Mouse (Mus musculus) midbrain, embryonic 14.5 days (tissue): ENCODE results near the gene Gfra4. TPM values are rescaled to one million over a fixed set of nuclear protein-coding genes. Genes with fewer than 3 reads are reported as not detected.

ENCODE experiments used
- microRNA-seq: library from miRNA; unstranded; fragments of <30 nt; microRNA quantifications from one replicate; pipeline ENCODE4, GENCODE M21; 2016
- polyA plus RNA-seq: library from polyadenylated mRNA; unstranded; fragments of >200 nt; fragmentation: Nextera tagmentation; extraction: Ambion mirVana; gene quantifications from 2 replicates; pipeline ENCODE4 v1.2.1, GENCODE M21; 2014

The Gfra4 gene
- polyA plus RNA-seq, 1 experiment from 2014 or later: 37.8 TPM

Small RNA genes lying within 50 kb of the gene (microRNA-seq; reads per million reads assigned to microRNA genes)
- not detected for gene Mir6973b

Other genes starting within 250 kb of the Gfra4 start
- 77.7 and 107 TPM in 2 replicates for gene 4930402H24Rik, start 136.7 kb downstream of the Gfra4 start, polyA plus RNA-seq
- 19.0 and 22.5 TPM in 2 replicates for gene Atrn, start 136.6 kb downstream of the Gfra4 start, polyA plus RNA-seq
- 0.36 and 0.58 TPM in 2 replicates for gene Adam33, start 20.7 kb upstream of the Gfra4 start, polyA plus RNA-seq
- 0.51 TPM in 1 of 2 replicates, not detected in the other for gene Siglec1, start 43.7 kb upstream of the Gfra4 start, polyA plus RNA-seq
- 1.5 and 1.7 TPM in 2 replicates for gene Hspa12b, start 84.2 kb upstream of the Gfra4 start, polyA plus RNA-seq
- not detected in 2 replicates for gene Gm11037, start 90.4 kb upstream of the Gfra4 start, polyA plus RNA-seq
- 76.4 and 85.7 TPM in 2 replicates for gene 1700037H04Rik, start 117.0 kb upstream of the Gfra4 start, polyA plus RNA-seq
- gene Cenpb, start 137.0 kb upstream of the Gfra4 start, polyA plus RNA-seq: 11.1 TPM in 2 replicates
- gene Cdc25b, start 143.9 kb upstream of the Gfra4 start, polyA plus RNA-seq: 16.4 and 31.5 TPM in 2 replicates
- gene Spef1, start 144.2 kb upstream of the Gfra4 start, polyA plus RNA-seq: 11.3 and 14.1 TPM in 2 replicates
- 32.5 and 34.3 TPM in 2 replicates for gene Ap5s1, start 164.0 kb upstream of the Gfra4 start, polyA plus RNA-seq
- 3.8 and 6.8 TPM in 2 replicates for gene Mavs, start 191.0 kb upstream of the Gfra4 start, polyA plus RNA-seq
- 26.4 and 34.9 TPM in 2 replicates for gene Pank2, start 219.4 kb upstream of the Gfra4 start, polyA plus RNA-seq